Mouse (Mus musculus) lung, embryonic 16.5 days (tissue): Measurements from ENCODE around the gene 1700020D05Rik. TPM values are rescaled to one million over a fixed set of nuclear protein-coding genes. Genes with fewer than 3 reads are reported as not detected.

ENCODE experiments used
- ATAC-seq: fragments of 200-750 bp; cut with Nextera tagmentation; 2 replicates; pipeline ENCODE4 v1.8.0; 2017; ENCODE audit warnings: low read depth, mild to moderate bottlenecking, moderate library complexity
- H3K27ac ChIP-seq: fragments of 300-500 bp; sonication (generic); 2 replicates; pipeline ENCODE4 v1.5.1; 2014; ENCODE audit warnings: mild to moderate bottlenecking, control low read depth, low read length
- H3K27me3 ChIP-seq: fragments of 300-500 bp; sonication (generic); 2 replicates; pipeline ENCODE4 v1.6.1; 2014; ENCODE audit warnings: low read depth, low read length, mixed read lengths; ENCODE audit not compliant: control insufficient read depth, insufficient read depth
- H3K36me3 ChIP-seq: fragments of 300-500 bp; sonication (generic); 2 replicates; pipeline ENCODE4 v1.6.1; 2014; ENCODE audit warnings: low read length; ENCODE audit not compliant: control insufficient read depth, insufficient read depth
- H3K4me1 ChIP-seq: fragments of 300-500 bp; sonication (generic); replicated peaks from 2 replicates; pipeline ENCODE4 v1.6.1; 2014; ENCODE audit warnings: low read length, mixed read lengths; ENCODE audit not compliant: control insufficient read depth, insufficient read depth
- H3K4me2 ChIP-seq: fragments of 300-500 bp; sonication (generic); 2 replicates; pipeline ENCODE4 v1.6.1; 2014; ENCODE audit warnings: low read depth, low read length, control low read depth
- H3K4me3 ChIP-seq: fragments of 300-500 bp; sonication (generic); 2 replicates; pipeline ENCODE4 v1.5.1; 2014; ENCODE audit warnings: mild to moderate bottlenecking, low read length, control low read depth
- H3K9ac ChIP-seq: fragments of 300-500 bp; sonication (generic); 2 replicates; pipeline ENCODE4 v1.6.1; 2014; ENCODE audit warnings: low read length, control low read depth
- H3K9me3 ChIP-seq: fragments of 300-500 bp; sonication (generic); 2 replicates; pipeline ENCODE4 v1.6.1; 2016; ENCODE audit warnings: low read length; ENCODE audit not compliant: control insufficient read depth
- WGBS: fragments of 180-500 bp; shearing (Covaris S2); extraction: QIAGEN DNeasy Blood & Tissue Kit; methylation state at CpG from one replicate; pipeline ENCODE4 v1.1.7; 2014; 5-methylcytosine and 5-hydroxymethylcytosine counted together
- polyA plus RNA-seq: library from polyadenylated mRNA; unstranded; fragments of >200 nt; fragmentation: Nextera tagmentation; extraction: Ambion mirVana; gene quantifications from 2 replicates; pipeline ENCODE4 v1.2.1, GENCODE M21; 2015

Gene 1700020D05Rik
- polyA plus RNA-seq, 1 experiment from 2014 or later, result not detected

- Histone ChIP-seq H3K9me3 (no peaks in the 10 kb centered on the region), H3K27ac (no peak overlapping the region), H3K9ac (no peak overlapping the region), H3K36me3 (peaks cover 41% of the 10 kb centered on the region), H3K27me3 (no peaks in the 10 kb centered on the region), H3K4me1 (peaks cover 29% of the 10 kb centered on the region), H3K4me2 (no peak overlapping the region), H3K4me3 (no peak overlapping the region)
- no peak for ATAC-seq
- 87% methylated on average over 10 of the region's 10 CpGs for WGBS
These were observed 22.2 kb downstream of the 1700020D05Rik start for GRCm38 (mm10) chr19:5481398-5481797.

GRCm38 (mm10) chr19:5480016-5480415 lies 23.6 kb downstream of the 1700020D05Rik start:
- H3K4me1 ChIP-seq, result peaks cover 25% of the 10 kb centered on the region
- no peak overlapping the region for H3K4me2 ChIP-seq
- H3K9ac ChIP-seq, result no peak overlapping the region
- H3K27me3 ChIP-seq, result no peaks in the 10 kb centered on the region
- no peaks in the 10 kb centered on the region for H3K9me3 ChIP-seq
- H3K36me3 ChIP-seq, result peaks cover 39% of the 10 kb centered on the region
- WGBS, result 84% methylated on average over 10 of the region's 10 CpGs
- H3K27ac ChIP-seq, result no peak overlapping the region
- no peak for ATAC-seq
- no peak overlapping the region for H3K4me3 ChIP-seq

DNA sequence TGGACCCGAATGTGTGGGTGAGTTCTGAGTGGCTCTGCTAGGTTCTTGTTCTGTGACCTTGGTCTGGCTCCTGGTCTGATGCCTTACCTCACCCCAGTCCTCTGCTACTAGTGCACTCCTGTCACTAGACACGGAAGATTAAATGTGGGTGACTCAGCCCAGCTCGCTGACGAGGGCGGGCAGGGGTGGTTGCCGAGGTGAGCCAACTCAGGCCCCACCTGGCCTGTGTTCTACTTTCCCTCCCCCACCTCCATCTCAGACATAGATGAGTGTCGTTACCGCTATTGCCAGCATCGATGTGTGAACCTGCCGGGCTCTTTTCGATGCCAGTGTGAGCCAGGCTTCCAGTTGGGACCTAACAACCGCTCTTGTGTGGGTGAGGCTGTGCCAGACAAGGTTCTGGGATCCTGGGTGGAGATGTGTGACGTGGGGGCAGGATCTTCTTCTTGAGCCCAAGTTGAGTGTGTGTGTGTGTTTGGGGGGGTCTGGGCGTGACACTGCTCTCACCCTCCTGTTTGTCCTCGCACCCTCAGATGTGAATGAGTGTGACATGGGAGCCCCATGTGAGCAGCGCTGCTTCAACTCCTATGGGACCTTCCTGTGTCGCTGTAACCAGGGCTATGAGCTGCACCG lies 25.8 kb downstream of the 1700020D05Rik start:
- H3K4me1 ChIP-seq, result peaks cover 16% of the 10 kb centered on the region
- no peak overlapping the region for H3K9ac ChIP-seq
- no peak overlapping the region for H3K4me3 ChIP-seq
- no peaks in the 10 kb centered on the region for H3K9me3 ChIP-seq
- peaks cover 29% of the 10 kb centered on the region for H3K36me3 ChIP-seq
- WGBS, result 86% methylated on average over 18 of the region's 18 CpGs
- no peaks in the 10 kb centered on the region for H3K27me3 ChIP-seq
- H3K4me2 ChIP-seq, result no peak overlapping the region
- no peak for ATAC-seq
- H3K27ac ChIP-seq, result no peak overlapping the region

- Histone ChIP-seq H3K36me3 (peaks cover 25% of the 10 kb centered on the region), H3K4me3 (no peak overlapping the region), H3K4me1 (peaks cover 16% of the 10 kb centered on the region), H3K9ac (no peak overlapping the region), H3K9me3 (no peaks in the 10 kb centered on the region), H3K27me3 (no peaks in the 10 kb centered on the region), H3K4me2 (no peak overlapping the region), H3K27ac (no peak overlapping the region)
- WGBS, result 86% methylated on average over 10 of the region's 10 CpGs
- no peak for ATAC-seq
These were observed 26.5 kb downstream of the 1700020D05Rik start for GRCm38 (mm10) chr19:5477004-5477667.

- Histone ChIP-seq H3K4me2 (peak overlapping the region; percentile 75), H3K9ac (peak overlapping the region; percentile 81), H3K27ac (peak overlapping the region; percentile 89), H3K36me3 (peaks cover 13% of the 10 kb centered on the region), H3K27me3 (no peaks in the 10 kb centered on the region), H3K4me3 (peak overlapping the region; percentile 62), H3K4me1 (peaks cover 16% of the 10 kb centered on the region), H3K9me3 (no peaks in the 10 kb centered on the region)
- WGBS, result 12% methylated on average over 13 of the region's 13 CpGs
- ATAC-seq, result no peak; the same call in 1 of the 2 replicates
These were observed 28.4 kb downstream of the 1700020D05Rik start for GRCm38 (mm10) chr19:5475069-5475714.

GRCm38 (mm10) chr19:5474281-5475068 lies 29.1 kb downstream of the 1700020D05Rik start:
- H3K9me3 ChIP-seq, result no peaks in the 10 kb centered on the region
- no peaks in the 10 kb centered on the region for H3K27me3 ChIP-seq
- H3K4me2 ChIP-seq, result peak overlapping the region; percentile 75
- peak overlapping the region; percentile 62 for H3K4me3 ChIP-seq
- H3K9ac ChIP-seq, result peak overlapping the region; percentile 81
- ATAC-seq, result peak; percentile 71
- peak overlapping the region; percentile 89 for H3K27ac ChIP-seq
- H3K4me1 ChIP-seq, result peaks cover 16% of the 10 kb centered on the region
- 1% methylated on average over 50 of the region's 68 CpGs for WGBS
- peaks cover 8% of the 10 kb centered on the region for H3K36me3 ChIP-seq

DNA sequence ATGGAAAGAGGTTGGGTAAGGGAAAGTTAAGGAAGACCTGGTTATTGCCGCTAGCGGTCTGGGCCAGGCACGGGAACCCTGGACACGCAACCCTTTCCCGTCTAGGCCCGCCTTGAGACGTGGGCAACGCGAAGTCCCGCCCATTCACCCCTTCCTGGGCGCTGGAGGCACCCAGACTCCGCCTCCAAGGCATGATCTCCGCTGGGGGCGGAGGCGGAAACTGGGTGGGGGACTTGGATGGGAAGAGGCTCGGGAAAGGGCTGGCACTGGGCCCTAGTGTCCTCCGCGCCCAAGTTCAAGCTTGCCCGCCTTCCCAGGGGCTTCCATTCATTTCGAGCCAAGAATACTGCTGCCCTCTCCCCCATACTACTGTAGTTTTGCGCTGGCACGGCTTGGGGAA lies 29.9 kb downstream of the 1700020D05Rik start, which contains the start of gene Efemp2:
Gene Efemp2 (plus strand): TSS at position 235 of the 400 bp plus-strand sequence.
- 2% methylated on average over 22 of the region's 22 CpGs for WGBS
- Histone ChIP-seq H3K9ac (peak within 1 kb of the TSS; percentile 81), H3K27me3 (no peaks in the 10 kb centered on the region), H3K4me3 (peak within 1 kb of the TSS; percentile 62), H3K4me1 (peaks cover 16% of the 10 kb centered on the region), H3K36me3 (peaks cover 1% of the 10 kb centered on the region; the same call in 1 of the 2 replicates), H3K4me2 (peak within 1 kb of the TSS; percentile 75), H3K27ac (peak within 1 kb of the TSS; percentile 89), H3K9me3 (no peaks in the 10 kb centered on the region)
- ATAC-seq, result peak; percentile 84

DNA sequence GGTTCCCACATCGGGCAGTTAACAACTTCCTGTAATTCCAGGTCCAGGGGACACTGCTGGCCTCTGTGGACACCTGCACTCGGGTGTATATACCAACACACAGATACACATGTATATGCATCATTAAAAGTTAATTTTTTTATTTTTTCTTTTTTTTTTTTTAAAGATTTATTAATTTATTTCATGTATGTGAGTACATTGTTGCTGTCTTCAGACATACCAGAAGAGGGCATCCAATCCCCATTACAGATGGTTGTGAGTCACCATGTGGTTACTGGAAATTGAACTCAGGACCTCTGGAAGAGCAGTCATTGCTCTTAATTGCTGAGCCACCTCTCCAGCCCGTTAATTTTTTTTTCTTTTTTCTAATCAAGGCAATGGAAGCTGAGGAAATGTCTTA lies 30.7 kb downstream of the 1700020D05Rik start:
- Histone ChIP-seq H3K27ac (no peak overlapping the region), H3K4me1 (peaks cover 16% of the 10 kb centered on the region)

More for the DNA sequence above, 30.7 kb downstream of the 1700020D05Rik start:
- Histone ChIP-seq H3K27me3 (no peaks in the 10 kb centered on the region), H3K9ac (no peak overlapping the region), H3K9me3 (no peaks in the 10 kb centered on the region), H3K4me2 (no peak overlapping the region), H3K4me3 (no peak overlapping the region), H3K36me3 (no peaks in the 10 kb centered on the region)
- no peak for ATAC-seq
- 73% methylated on average over 3 of the region's 3 CpGs for WGBS
